Mouse (Mus musculus): ENCODE data around the gene Derl3.

The Derl3 gene

GRCm38 (mm10) chr10:75921726-75922560, 28.7 kb downstream of the Derl3 start:
- TF ChIP-seq GATA4 (IDR thresholded peaks at IDR 0.05; ENCODE audit: insufficient replicate concordance, low read length), result no peak

GRCm38 (mm10) chr10:75924324-75924723, 31.1 kb downstream of the Derl3 start:
- no peak for TF ChIP-seq GATA4 (IDR thresholded peaks at IDR 0.05; ENCODE audit: insufficient replicate concordance, low read length)

- no peak for TF ChIP-seq GATA4 (IDR thresholded peaks at IDR 0.05; ENCODE audit: insufficient replicate concordance, low read length)
These were observed 33.2 kb downstream of the Derl3 start for GRCm38 (mm10) chr10:75926396-75926795.

- TF ChIP-seq GATA4 (IDR thresholded peaks at IDR 0.05; ENCODE audit: insufficient replicate concordance, low read length), result no peak
These were observed 37.1 kb downstream of the Derl3 start for GRCm38 (mm10) chr10:75930304-75930703.

- no peak for TF ChIP-seq GATA4 (IDR thresholded peaks at IDR 0.05; ENCODE audit: insufficient replicate concordance, low read length)
These were observed 38.1 kb downstream of the Derl3 start for GRCm38 (mm10) chr10:75931311-75931710.

GRCm38 (mm10) chr10:75932081-75932678, 39.0 kb downstream of the Derl3 start:
- no peak for TF ChIP-seq GATA4 (IDR thresholded peaks at IDR 0.05; ENCODE audit: insufficient replicate concordance, low read length)

GRCm38 (mm10) chr10:75932891-75933290, 39.7 kb downstream of the Derl3 start, which contains the start of gene Chchd10:
Gene Chchd10 (plus strand): TSS chr10:75933130.
- TF ChIP-seq GATA4 (IDR thresholded peaks at IDR 0.05; ENCODE audit: insufficient replicate concordance, low read length), result no peak

- TF ChIP-seq GATA4 (IDR thresholded peaks at IDR 0.05; ENCODE audit: insufficient replicate concordance, low read length), result no peak
These were observed 41.8 kb downstream of the Derl3 start for GRCm38 (mm10) chr10:75934991-75935390.

- no peak for TF ChIP-seq GATA4 (IDR thresholded peaks at IDR 0.05; ENCODE audit: insufficient replicate concordance, low read length)
These were observed 42.7 kb downstream of the Derl3 start, which contains the start of gene Mmp11 for GRCm38 (mm10) chr10:75935680-75936541. Gene Mmp11 (minus strand): TSS chr10:75936496.

GRCm38 (mm10) chr10:75936909-75937667, 43.9 kb downstream of the Derl3 start:
- TF ChIP-seq GATA4 (IDR thresholded peaks at IDR 0.05; ENCODE audit: insufficient replicate concordance, low read length), result no peak

GRCm38 (mm10) chr10:75937851-75938643, 44.8 kb downstream of the Derl3 start:
- TF ChIP-seq GATA4 (IDR thresholded peaks at IDR 0.05; ENCODE audit: insufficient replicate concordance, low read length), result no peak

- TF ChIP-seq GATA4 (IDR thresholded peaks at IDR 0.05; ENCODE audit: insufficient replicate concordance, low read length), result no peak
These were observed 46.4 kb downstream of the Derl3 start for GRCm38 (mm10) chr10:75939481-75940234.

- no peak for TF ChIP-seq GATA4 (IDR thresholded peaks at IDR 0.05; ENCODE audit: insufficient replicate concordance, low read length)
These were observed 47.3 kb downstream of the Derl3 start, which contains the start of gene Gm867 for GRCm38 (mm10) chr10:75940520-75940919. Gene Gm867 (minus strand): TSS chr10:75940672.

All from liver, adult (tissue).